Mouse (Mus musculus): ENCODE measurements around the gene Tnnc2.
"Not testable (repeated sequence)": the region's sequence is repeated elsewhere in the genome, so short reads cannot be mapped to it uniquely, and the experiment has no call there.

Tnnc2 gene

DNA sequence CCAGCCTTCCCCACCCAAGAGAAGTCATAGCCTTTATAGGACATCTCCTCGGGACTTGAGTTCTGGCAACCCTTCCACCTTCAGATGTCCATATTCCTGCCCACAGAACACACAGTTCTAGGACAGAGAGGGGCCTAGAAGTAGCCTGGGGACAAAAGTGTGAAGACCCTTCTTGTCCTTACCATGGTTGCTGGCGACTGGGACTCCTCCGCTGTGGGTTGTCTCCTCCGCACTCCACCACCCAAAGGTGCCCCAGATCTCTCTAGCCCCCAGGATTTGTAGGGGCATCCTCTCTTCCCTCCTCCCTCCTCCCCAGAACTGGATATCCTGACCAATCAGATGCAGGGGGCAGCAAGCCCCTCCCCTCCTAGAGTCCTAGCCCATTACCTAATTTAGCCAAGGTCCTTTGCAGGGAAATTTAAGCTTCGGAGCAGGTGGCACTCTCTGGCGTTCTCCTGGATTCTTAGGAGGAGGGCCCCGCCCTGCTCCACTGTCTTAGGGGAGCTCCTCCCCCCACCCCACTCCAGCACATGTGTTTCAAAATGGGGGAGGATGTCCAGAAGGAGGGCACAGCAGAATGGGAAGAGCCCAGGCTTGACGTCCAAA lies at the start of gene Tnnc2:
TSS of gene Tnnc2 (minus strand) at position 487 of the 606 bp plus-strand sequence.
- DNase-seq (ENCODE audit: low spot score in 2 of 2), result no peak

GRCm38 (mm10) chr2:164829090-164829489 lies 49.3 kb upstream of the Tnnc2 start:
- DNase-seq (ENCODE audit: low spot score in 2 of 2), result no peak

GRCm38 (mm10) chr2:164828437-164828836 lies 48.7 kb upstream of the Tnnc2 start, which contains the start of gene Spata25:
Gene Spata25, minus strand, starts transcription at chr2:164828537.
- DNase-seq (ENCODE audit: low spot score in 2 of 2), result no peak

DNA sequence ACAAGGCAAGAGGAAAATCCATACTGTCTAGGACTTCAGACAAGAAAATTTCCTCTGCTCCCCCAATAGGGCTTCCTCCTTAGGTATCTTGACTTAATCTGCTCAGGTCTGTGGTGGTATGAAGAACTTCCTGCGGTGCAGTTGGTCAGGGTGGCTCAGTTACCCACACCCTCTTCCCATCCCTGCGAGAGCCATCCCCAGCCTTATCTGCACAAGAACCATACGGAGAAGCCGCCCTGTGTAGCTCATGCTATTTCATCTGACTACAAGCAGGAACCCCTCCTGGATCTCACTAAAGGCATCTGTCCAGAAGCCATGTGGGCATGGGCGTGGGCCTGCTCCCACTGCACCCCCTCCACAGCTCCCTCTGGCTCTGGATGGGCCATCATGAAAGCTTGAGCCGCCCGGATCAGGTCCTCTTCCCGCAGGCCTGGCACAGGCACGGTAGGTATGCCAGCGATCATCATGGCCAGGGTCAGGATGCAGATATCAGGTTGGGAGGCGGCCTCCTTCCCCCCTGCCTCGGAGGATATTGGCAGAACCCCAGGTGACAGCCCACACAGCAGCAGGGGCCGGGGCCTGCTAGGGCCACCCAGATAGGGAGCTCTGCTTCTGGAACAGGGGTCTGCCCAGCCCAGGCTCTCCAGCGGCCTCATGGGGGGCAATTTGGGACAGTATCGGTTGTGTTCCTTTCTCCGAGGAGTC lies 47.5 kb upstream of the Tnnc2 start:
- DNase-seq (ENCODE audit: low spot score in 2 of 2), result no peak

GRCm38 (mm10) chr2:164825521-164825920 lies 45.8 kb upstream of the Tnnc2 start:
- DNase-seq (ENCODE audit: low spot score in 2 of 2), result no peak

DNA sequence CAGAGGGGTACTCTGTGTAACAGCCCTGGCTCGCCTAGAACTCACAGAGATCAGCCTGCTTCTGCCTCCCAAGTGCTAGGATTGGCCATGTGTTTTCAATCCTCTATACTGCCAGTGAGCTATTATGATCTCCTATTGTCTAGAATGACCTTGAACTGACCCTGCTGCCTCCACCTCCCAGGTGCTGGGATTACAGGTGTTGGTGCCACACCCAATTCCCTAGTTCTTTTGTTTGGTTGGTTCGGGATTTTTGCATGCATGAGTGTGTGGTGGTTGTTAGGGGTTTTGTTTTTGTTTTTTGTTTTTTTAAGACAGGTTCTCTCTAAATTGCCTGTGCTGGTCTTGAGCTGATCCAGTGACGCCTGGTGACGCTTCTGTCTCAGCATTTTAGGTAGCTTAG lies 44.2 kb upstream of the Tnnc2 start:
- no peak for DNase-seq (ENCODE audit: low spot score in 2 of 2)

DNA sequence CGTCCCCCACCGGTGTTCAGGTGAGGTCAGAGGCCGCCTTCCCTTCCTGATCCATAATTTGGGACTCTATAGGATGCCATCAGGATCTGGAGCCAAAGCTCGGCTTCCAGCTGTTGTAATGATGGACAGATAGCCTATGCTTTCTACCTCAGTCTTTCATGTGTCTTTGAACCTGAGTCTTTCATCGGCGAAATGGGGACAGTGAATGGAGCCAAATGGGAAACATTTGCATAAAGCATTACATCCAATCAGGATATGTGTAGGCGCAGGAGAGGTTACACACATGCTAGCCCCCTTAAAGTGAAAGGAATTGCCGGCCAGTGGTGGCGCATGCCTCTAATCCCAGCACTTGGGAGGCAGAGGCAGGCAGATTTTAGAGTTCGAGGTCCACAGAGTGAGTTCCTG lies 43.4 kb upstream of the Tnnc2 start:
- DNase-seq (ENCODE audit: low spot score in 2 of 2), result no peak

GRCm38 (mm10) chr2:164822636-164823165 lies 42.9 kb upstream of the Tnnc2 start, which contains the start of gene Zswim1:
Gene Zswim1, plus strand, starts transcription at chr2:164822686.
- peak; percentile 98 for DNase-seq (ENCODE audit: low spot score in 2 of 2)

- DNase-seq (ENCODE audit: low spot score in 2 of 2), result no peak
These were observed 41.3 kb upstream of the Tnnc2 start for GRCm38 (mm10) chr2:164821060-164821459.

- DNase-seq (ENCODE audit: low spot score in 2 of 2), result no peak
These were observed 37.9 kb upstream of the Tnnc2 start for GRCm38 (mm10) chr2:164817703-164818102.

- no peak for DNase-seq (ENCODE audit: low spot score in 2 of 2)
These were observed 37.4 kb upstream of the Tnnc2 start for GRCm38 (mm10) chr2:164817206-164817605.

DNA sequence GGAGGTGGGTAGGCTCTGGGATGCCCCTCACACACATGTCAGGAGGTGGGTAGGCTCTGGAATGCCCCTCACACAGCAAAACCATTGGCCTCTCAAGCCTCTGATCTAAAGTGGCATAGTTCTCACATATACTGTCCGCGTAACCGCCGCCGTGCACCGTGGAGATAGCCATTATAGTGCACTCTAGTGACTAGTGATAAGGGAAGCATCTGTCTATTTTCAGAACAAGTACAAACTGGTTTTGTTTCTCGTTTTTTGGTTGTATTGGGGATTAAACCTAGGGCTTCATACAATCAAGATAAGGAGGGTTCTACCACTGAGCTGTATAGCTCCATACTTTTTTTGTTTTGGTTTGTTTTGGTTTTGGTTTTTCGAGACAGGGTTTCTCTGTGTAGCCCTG lies 36.1 kb upstream of the Tnnc2 start:
- DNase-seq (ENCODE audit: low spot score in 2 of 2), result no peak

DNA sequence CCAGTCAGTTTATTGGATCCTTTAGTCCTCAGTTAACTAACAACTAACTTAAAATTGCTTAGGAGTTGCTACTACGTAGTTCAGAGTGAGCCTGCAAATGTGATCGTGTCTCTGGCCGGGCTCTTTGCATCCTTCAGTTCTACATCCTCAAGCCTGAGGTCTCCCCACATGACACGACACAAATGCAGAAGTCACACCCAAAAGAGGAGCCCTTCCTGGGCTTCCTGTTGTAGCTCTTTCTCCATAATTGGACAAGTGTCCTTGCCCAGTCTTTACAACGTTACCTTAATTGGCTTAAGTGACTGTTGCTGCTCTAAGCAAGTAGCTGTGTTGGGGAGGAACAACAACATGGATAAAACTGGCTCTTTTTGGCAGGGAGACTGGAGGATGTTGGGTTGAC lies 35.6 kb upstream of the Tnnc2 start:
- no peak for DNase-seq (ENCODE audit: low spot score in 2 of 2)

DNA sequence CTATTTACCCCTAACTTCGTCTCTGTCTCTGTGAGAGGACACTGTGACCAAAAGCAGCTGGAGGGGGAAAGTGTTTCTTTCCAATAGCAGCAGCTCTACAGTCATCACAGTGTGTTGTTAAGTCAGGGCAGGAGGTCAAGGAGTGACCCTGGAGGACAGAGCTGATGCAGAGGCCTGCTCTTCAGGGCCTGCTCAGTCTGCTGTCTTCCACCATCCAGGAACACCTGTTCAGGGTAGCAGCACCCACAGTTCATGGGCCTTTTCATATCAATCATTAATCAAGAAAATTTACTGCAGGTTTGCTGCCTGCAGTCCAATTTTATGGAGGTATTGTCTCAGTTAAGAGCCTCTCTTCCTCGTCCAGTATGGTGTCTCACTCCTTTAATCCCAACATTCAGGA lies 33.8 kb upstream of the Tnnc2 start:
- no peak for DNase-seq (ENCODE audit: low spot score in 2 of 2)

- DNase-seq (ENCODE audit: low spot score in 2 of 2), result no peak
These were observed 26.8 kb upstream of the Tnnc2 start for GRCm38 (mm10) chr2:164806614-164807013.

DNA sequence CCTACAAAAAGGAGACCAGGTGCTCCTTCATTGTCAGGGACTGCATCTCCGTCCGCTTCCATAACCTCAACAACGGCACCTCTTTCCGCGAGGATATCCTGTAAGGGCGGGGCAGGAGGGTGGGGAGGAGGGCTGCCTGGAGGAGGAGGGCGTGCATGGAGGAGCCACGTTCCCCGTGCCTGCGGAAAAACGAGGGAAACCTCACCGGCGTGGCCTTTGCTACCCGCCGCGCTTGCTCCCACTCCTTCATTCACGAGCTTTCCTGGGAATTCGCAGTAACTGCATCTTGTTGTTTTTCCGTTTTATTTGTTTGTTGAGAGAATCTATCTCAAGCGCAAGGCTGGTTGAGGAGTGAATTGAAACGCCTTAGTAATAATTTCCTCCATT lies 25.6 kb upstream of the Tnnc2 start:
- DNase-seq (ENCODE audit: low spot score in 2 of 2), result no peak

GRCm38 (mm10) chr2:164804533-164805331 lies 25.0 kb upstream of the Tnnc2 start, which contains the start of the genes Acot8 and Zswim3:
Gene Acot8, minus strand, starts transcription at chr2:164804882.
Gene Zswim3, plus strand, starts transcription at chr2:164805098.
- peak; percentile 97 to 99 for DNase-seq (ENCODE audit: low spot score in 2 of 2)

DNA sequence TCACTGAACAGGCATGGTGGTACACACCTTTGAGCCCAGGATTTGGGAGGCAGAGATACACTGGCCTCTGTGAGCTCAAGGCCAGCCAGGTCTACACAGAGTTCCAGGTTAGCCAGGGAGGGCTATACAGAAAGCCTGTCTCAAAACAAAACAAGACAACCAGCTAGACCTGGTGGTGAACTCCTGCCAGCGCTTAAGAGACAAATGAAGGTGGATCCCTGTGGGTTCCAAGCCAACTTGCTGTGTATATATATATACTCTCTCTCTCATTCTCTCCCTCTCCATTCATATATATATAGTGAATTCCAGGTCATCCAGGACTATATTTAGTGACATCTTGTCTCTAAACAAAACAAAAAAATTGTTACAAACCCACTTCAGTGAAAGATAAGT lies 24.1 kb upstream of the Tnnc2 start:
- no peak for DNase-seq (ENCODE audit: low spot score in 2 of 2)

- DNase-seq (ENCODE audit: low spot score in 2 of 2), result no peak
These were observed 23.6 kb upstream of the Tnnc2 start for GRCm38 (mm10) chr2:164803201-164803920.

- no peak for DNase-seq (ENCODE audit: low spot score in 2 of 2)
These were observed 20.7 kb upstream of the Tnnc2 start for GRCm38 (mm10) chr2:164800252-164801004.

DNA sequence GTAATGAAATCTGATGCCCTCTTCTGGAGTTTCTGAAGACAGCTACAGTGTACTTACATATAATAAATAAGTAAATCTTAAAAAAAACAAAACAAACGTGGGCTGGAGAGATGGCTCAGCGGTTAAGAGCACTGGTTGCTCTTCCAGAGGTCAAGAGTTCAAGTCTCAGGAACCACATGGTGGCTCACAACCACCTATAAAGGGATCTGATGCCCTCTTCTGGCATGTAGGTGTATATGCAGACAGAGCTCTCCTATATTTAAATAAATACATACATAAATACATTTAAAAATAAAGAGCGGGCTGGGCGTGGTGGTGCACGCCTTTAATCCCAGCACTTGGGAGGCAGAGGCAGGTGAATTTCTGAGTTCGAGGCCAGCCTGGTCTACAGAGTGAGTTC lies 18.8 kb upstream of the Tnnc2 start:
- DNase-seq (ENCODE audit: low spot score in 2 of 2), result not testable (repeated sequence)

Measured in spleen, postnatal 36 days (tissue).